Mouse (Mus musculus) myocyte (in vitro differentiated cells): ENCODE measurements around the gene Gm11127. TPM values are rescaled to one million over a fixed set of nuclear protein-coding genes. Genes with fewer than 3 reads are reported as not detected.
A peak's percentile ranks its signal among the peaks of the same experiment; 100 is the strongest.
"Not testable (repeated sequence)": the region's sequence is repeated elsewhere in the genome, so short reads cannot be mapped to it uniquely, and the experiment has no call there.

Experiments used
- H3K27me3 ChIP-seq: one replicate; pipeline ENCODE4 v1.6.1; 2011; ENCODE audit not compliant: control insufficient read depth, insufficient read depth, insufficient read length
- H3K36me3 ChIP-seq: one replicate; pipeline ENCODE4 v1.6.1; 2011; ENCODE audit not compliant: control insufficient read depth, insufficient read depth
- H3K4me2 ChIP-seq: one replicate; pipeline ENCODE4 v1.6.1; 2011; ENCODE audit warnings: low read depth, control low read depth
- H3K4me3 ChIP-seq: one replicate; pipeline ENCODE4 v1.5.1; 2011; ENCODE audit warnings: mild to moderate bottlenecking, control low read depth, moderate library complexity
- H3K79me2 ChIP-seq: one replicate; pipeline ENCODE4 v1.6.1; 2011; ENCODE audit not compliant: control insufficient read depth, insufficient read depth
- H3ac ChIP-seq: one replicate; pipeline ENCODE4 v1.6.1; 2011; ENCODE audit not compliant: control insufficient read depth, insufficient read length
- CEBPB ChIP-seq: IDR thresholded peaks from 2 replicates; pipeline ENCODE4 v1.6.1; 2011; ENCODE audit warnings: mild to moderate bottlenecking, moderate library complexity; ENCODE audit not compliant: poor library complexity, insufficient read depth, severe bottlenecking
- E2F4 ChIP-seq: IDR thresholded peaks from one replicate; pipeline ENCODE4 v1.6.1; 2011; ENCODE audit warnings: mild to moderate bottlenecking, control low read depth, moderate library complexity; ENCODE audit not compliant: insufficient read depth
- MAX ChIP-seq: IDR thresholded peaks from one replicate; pipeline ENCODE4 v1.6.1; 2011; ENCODE audit warnings: low read depth, mild to moderate bottlenecking, control low read depth
- MYOD1 ChIP-seq, 3 experiments: IDR thresholded peaks; one replicate each; pipeline ENCODE4 v1.6.1; 2011; ENCODE audit warnings: control low read depth in 2 of 3, low read depth in 2 of 3, mild to moderate bottlenecking in 2 of 3, moderate library complexity in 1 of 3; ENCODE audit not compliant: insufficient read length in 2 of 3, control insufficient read depth in 1 of 3
- MYOG ChIP-seq, 3 experiments: IDR thresholded peaks; one replicate each; pipeline ENCODE4 v1.6.1; 2011; ENCODE audit warnings: control low read depth in 2 of 3, low read depth in 2 of 3, mild to moderate bottlenecking in 2 of 3; ENCODE audit not compliant: insufficient read length in 2 of 3, control insufficient read depth in 1 of 3, insufficient read depth in 1 of 3
- POLR2A ChIP-seq: IDR thresholded peaks from one replicate; pipeline ENCODE4 v1.6.1; 2011; ENCODE audit warnings: low read depth, mild to moderate bottlenecking, control low read depth, moderate library complexity; ENCODE audit not compliant: insufficient read length
- POLR2AphosphoS2 ChIP-seq: IDR thresholded peaks from one replicate; pipeline ENCODE4 v1.6.1; 2011; ENCODE audit warnings: low read depth, control low read depth; ENCODE audit not compliant: insufficient read length
- REST ChIP-seq: IDR thresholded peaks from one replicate; pipeline ENCODE4 v1.6.1; 2011; ENCODE audit warnings: mild to moderate bottlenecking, control low read depth, moderate library complexity; ENCODE audit not compliant: insufficient read depth, insufficient read length
- SRF ChIP-seq: IDR thresholded peaks from one replicate; pipeline ENCODE4 v1.6.1; 2011; ENCODE audit warnings: low read depth; ENCODE audit not compliant: control insufficient read depth, insufficient read length
- TCF12 ChIP-seq: IDR thresholded peaks from one replicate; pipeline ENCODE4 v1.6.1; 2011; ENCODE audit warnings: mild to moderate bottlenecking, control low read depth; ENCODE audit not compliant: poor library complexity, insufficient read depth, severe bottlenecking
- TCF3 ChIP-seq: IDR thresholded peaks from one replicate; pipeline ENCODE4 v1.6.1; 2011; ENCODE audit warnings: low read depth, control low read depth; ENCODE audit not compliant: insufficient read length
- USF1 ChIP-seq: IDR thresholded peaks from one replicate; pipeline ENCODE4 v1.6.1; 2011; ENCODE audit warnings: low read depth, mild to moderate bottlenecking, control low read depth, moderate library complexity
- polyA plus RNA-seq: library from polyadenylated mRNA; unstranded; fragments of >200 nt; fragmentation: generic; extraction: Trizol; gene quantifications from one replicate; pipeline ENCODE4 v1.2.1, GENCODE M21; 2012; ENCODE audit warnings: missing spikeins

Gm11127 gene
- polyA plus RNA-seq, 1 experiment: 0.23 TPM

DNA sequence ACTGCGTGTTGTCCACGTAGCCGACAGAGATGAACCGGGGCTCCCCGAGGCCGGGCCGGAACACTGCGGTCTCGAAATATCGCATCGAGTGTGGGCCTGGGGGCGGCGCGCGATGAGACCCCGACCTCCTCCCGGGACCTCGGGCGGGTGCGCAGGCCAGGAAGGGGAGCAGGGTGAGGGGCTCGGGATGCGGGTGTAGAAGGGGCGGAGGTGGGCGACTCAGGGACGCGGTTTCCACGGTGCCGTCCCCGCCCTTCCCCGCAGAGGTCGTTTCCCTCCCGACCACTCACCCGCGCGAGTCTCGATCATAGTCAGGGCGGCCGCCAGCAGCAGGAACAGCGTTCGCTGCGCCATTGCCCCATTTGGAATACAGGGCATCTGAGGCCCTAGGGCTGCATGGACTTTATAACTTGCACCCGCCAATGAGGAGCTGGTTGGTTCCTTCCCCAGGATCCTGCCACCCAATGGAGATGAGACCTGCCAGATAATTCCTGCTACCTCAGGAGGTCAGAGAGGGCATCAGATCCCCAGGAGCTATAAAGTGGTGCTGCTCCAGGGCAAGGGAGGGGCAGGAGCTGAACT, 25.8 kb upstream of the Gm11127 start:
- Histone ChIP-seq H3ac (no peak overlapping the region), H3K4me3 (peak overlapping the region; percentile 17), H3K4me2 (peak overlapping the region; percentile 84), H3K36me3 (no peaks in the 10 kb centered on the region), H3K27me3 (peaks cover 24% of the 10 kb centered on the region), H3K79me2 (no peaks in the 10 kb centered on the region)
- TF ChIP-seq MYOG (IDR thresholded peaks at IDR 0.05; ENCODE audit: control insufficient read depth in 1 of 3, insufficient read depth in 1 of 3, insufficient read length in 2 of 3, low read depth in 2 of 3): no peak
- no peak for TF ChIP-seq TCF3
- no peak for TF ChIP-seq MYOD1 (IDR thresholded peaks at IDR 0.05; ENCODE audit: control insufficient read depth in 1 of 3, insufficient read length in 2 of 3, low read depth in 2 of 3)
- no peak for TF ChIP-seq MAX
- TF ChIP-seq TCF12: no peak
- TF ChIP-seq USF1: no peak
- TF ChIP-seq REST: no peak
- no peak for TF ChIP-seq E2F4
- no peak for TF ChIP-seq CEBPB

DNA sequence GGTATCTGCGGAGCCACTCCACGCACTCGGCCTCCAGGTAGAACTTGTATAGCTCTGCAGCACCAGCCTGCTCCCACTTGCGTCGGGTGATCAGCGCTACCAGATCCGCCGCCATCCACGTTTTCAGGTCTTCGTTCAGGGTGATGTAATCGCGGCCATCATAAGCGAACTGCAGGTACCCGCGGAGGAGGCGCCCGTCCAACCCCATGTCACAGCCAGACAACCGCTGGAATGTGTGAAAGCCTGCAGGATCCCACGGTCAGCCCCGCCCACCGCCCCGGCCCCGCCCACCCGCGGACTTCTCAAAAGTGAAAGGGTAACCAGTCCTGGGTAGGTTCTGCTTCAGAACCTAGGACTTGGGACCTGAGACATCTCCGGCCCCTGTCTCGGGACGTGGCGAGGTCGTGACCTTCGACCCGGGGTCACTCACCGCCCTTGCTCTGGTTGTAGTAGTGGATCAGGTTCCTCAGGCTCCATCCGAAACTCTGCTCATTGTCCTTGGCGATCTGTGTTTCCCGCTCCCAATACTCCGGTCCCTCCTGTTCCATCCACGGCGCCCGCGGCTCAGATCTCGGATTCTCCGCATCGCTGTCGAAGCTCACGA, 25.2 kb upstream of the Gm11127 start:
- Histone ChIP-seq H3ac (no peak overlapping the region), H3K79me2 (no peaks in the 10 kb centered on the region), H3K27me3 (peaks cover 24% of the 10 kb centered on the region), H3K4me2 (peak overlapping the region; percentile 84), H3K4me3 (peak overlapping the region; percentile 17), H3K36me3 (no peaks in the 10 kb centered on the region)
- no peak for TF ChIP-seq MYOD1 (IDR thresholded peaks at IDR 0.05; ENCODE audit: control insufficient read depth in 1 of 3, insufficient read length in 2 of 3, low read depth in 2 of 3)
- TF ChIP-seq E2F4: no peak
- TF ChIP-seq POLR2AphosphoS2: no peak
- TF ChIP-seq CEBPB: no peak
- TF ChIP-seq TCF3: no peak
- TF ChIP-seq POLR2A: no peak
- TF ChIP-seq MYOG (IDR thresholded peaks at IDR 0.05; ENCODE audit: control insufficient read depth in 1 of 3, insufficient read depth in 1 of 3, insufficient read length in 2 of 3, low read depth in 2 of 3): no peak
- no peak for TF ChIP-seq REST
- no peak for TF ChIP-seq SRF

DNA sequence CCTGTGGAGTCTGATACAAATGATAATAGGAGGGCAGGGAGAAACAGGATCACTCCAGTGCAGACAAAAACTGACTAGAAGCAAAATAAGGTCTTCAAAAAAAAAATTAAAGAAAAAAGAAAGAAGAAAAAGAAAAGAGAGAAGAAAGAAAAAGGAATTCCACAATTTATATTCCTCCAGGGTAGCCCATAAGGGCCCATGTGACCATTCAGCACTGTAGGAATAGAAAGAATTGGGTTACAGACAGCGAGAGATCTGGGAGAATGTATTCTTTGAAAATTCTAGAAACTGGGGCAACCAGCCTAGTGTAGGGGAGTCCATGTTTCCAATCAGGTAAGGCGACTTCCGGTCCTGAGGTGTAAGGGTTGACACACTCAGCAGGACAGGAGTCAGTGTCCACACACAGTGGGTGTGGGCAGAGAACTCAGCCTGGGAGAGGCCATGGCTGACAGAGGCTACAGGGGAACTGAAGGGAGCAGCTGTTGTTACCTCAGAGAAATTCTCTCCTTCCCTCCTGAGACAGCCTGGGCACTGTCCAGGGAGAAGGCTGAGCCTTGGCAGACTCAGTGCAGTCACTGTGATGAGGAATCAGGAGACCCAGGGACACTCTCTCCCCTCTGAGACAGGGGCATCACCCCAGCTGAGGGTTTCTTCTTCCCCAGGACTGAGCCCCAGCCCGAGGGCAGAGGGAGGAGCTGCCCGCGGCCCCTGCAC, 24.5 kb upstream of the Gm11127 start:
- H3K4me3 ChIP-seq: peak overlapping the region; percentile 17
- not testable (repeated sequence) for H3K36me3 ChIP-seq, H3ac ChIP-seq, H3K79me2 ChIP-seq
- peaks cover 27% of the 10 kb centered on the region for H3K27me3 ChIP-seq
- peak overlapping the region; percentile 84 for H3K4me2 ChIP-seq
- TF ChIP-seq MYOD1 (IDR thresholded peaks at IDR 0.05; ENCODE audit: control insufficient read depth in 1 of 3, insufficient read length in 2 of 3, low read depth in 2 of 3): peak in 1 of 3 experiments; percentile 35

DNA sequence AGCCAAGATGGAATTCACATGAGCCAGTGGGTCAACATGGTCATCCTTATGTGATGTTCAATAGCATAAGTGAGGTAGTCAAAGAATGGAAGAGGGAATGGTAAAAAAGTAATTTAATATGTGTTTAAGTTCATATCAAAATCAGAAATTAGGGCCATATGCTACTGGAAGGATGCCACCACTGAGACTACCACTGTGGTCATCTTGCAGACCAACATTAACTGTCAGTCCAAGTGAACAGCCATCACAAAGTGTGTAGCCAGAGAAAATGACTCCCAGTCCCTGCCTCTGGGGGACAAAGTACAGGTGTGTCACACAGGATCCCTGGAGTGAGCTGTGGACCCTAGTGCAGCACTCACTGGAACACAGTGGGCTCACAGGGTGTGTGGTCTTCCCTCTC, 23.7 kb upstream of the Gm11127 start:
- H3K36me3 ChIP-seq, H3K4me3 ChIP-seq, H3ac ChIP-seq, H3K4me2 ChIP-seq, H3K79me2 ChIP-seq: not testable (repeated sequence)
- H3K27me3 ChIP-seq: peaks cover 27% of the 10 kb centered on the region

DNA sequence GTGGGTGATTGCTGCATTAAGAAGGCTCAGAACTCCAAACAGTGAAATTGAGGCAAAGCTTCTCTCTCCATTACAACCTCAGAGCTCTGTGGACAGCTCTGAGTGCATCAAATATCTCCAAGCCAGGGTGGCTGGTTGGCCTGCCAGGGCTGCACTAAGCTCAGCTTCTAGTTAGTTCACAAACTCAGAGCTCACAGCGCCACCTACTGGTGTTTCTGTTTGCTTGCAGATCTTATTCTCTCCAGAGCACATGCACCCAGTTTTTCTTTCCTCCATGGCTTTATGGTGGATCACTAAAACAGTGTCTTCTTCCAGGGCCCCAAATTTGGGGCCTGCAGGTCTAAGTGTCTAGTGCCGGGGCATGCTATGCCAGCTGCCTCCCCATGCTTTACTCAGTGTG, 2.7 kb upstream of the Gm11127 start:
- TF ChIP-seq USF1: no peak
- TF ChIP-seq POLR2AphosphoS2: no peak
- TF ChIP-seq CEBPB: no peak
- no peak for TF ChIP-seq TCF3
- TF ChIP-seq MYOD1 (IDR thresholded peaks at IDR 0.05; ENCODE audit: control insufficient read depth in 1 of 3, insufficient read length in 2 of 3, low read depth in 2 of 3): no peak
- Histone ChIP-seq H3K4me3 (no peak overlapping the region), H3K4me2 (no peak overlapping the region), H3K36me3 (no peaks in the 10 kb centered on the region), H3K79me2 (no peaks in the 10 kb centered on the region), H3ac (no peak overlapping the region), H3K27me3 (peaks cover 7% of the 10 kb centered on the region)

DNA sequence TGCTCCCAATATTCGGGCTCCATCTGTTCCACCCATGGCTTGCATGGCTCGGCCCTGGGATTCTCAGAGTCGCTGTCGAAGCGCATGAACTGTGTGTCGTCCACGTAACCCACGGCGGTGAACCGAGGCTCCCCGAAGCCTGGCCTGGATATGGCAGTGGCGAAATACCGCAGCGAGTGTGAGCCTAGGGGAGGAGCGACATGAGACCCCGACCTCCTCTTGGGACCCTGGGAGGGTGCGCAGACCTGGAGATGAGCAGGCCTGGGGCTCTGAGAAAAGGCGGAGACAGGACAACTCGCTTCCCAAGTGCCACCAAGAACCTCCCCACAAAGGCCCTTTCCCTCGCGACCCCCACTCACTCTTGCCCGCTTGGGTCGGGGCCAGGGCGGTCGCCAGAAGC, 244 bp downstream of the Gm11127 start:
- H3ac ChIP-seq, H3K79me2 ChIP-seq, H3K27me3 ChIP-seq, H3K36me3 ChIP-seq, H3K4me3 ChIP-seq: not testable (repeated sequence)
- peak overlapping the region; percentile 55 for H3K4me2 ChIP-seq
